Mouse (Mus musculus) layer of hippocampus, adult 9-11 months (tissue): ENCODE measurements at regions not wholly inside any gene's neighbourhood (a gene's known extent, or its start where the extent isn't known, plus 50 kb on each side); places are given as distances from the start of the nearest gene placed in this dataset.

Experiments
- DNase-seq: peaks from one replicate; pipeline ENCODE4 v3.0.0; 2022

- DNase-seq: peak; percentile 11
Observed at GRCm38 (mm10) chr4:24019178-24020104, 476.8 kb upstream of the Mms22l start.
